Mouse (Mus musculus): ENCODE measurements around the gene Slc22a8.

Slc22a8 gene

GRCm38 (mm10) chr19:8590954-8591353, at the start of gene Slc22a8:
TSS of gene Slc22a8 (plus strand) at chr19:8591254.
- DNase-seq, result no peak

DNA sequence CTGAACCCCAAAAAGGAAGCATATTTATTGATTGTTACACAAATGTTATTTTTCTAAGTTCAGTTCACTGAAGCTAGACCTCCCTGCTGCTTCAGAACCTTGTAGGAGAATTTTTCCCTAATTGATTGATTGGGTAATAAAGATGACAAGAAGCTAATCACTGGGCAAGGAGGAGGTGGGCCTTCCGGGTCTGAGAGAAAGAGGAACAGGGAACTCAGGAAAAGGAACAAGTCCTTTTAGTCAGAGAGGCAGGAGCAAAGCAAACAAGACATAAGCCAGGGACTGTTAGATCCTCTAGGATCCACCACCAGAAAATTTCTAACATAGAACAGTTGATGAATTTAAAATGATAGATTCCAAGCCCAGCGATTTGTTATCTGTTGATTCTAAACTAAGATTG, 32.2 kb upstream of the Slc22a8 start:
- no peak for DNase-seq

GRCm38 (mm10) chr19:8564021-8564420, 27.0 kb upstream of the Slc22a8 start:
- no peak for DNase-seq

GRCm38 (mm10) chr19:8564469-8564868, 26.6 kb upstream of the Slc22a8 start:
- DNase-seq, result peak; percentile 39

DNA sequence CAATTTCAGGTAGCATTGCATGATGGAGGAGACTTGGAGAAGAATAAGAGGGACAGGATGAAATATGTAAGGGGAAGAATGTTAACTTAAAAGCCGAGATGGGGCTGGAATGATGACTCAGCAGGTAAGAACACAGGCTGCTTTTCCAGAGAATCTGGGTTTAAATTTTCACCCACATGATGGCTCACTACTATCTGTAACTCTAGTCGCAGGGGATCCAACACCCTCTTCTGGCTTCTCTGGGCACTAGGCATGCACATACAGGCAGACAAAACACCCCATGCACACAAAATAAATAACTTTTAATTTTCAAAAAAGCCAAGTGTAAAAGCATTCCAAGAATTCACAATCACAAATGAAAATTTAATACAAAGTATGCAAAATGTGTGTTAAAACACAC, 25.8 kb upstream of the Slc22a8 start:
- no peak for DNase-seq

GRCm38 (mm10) chr19:8565985-8566384, 25.1 kb upstream of the Slc22a8 start:
- peak; percentile 35 for DNase-seq

DNA sequence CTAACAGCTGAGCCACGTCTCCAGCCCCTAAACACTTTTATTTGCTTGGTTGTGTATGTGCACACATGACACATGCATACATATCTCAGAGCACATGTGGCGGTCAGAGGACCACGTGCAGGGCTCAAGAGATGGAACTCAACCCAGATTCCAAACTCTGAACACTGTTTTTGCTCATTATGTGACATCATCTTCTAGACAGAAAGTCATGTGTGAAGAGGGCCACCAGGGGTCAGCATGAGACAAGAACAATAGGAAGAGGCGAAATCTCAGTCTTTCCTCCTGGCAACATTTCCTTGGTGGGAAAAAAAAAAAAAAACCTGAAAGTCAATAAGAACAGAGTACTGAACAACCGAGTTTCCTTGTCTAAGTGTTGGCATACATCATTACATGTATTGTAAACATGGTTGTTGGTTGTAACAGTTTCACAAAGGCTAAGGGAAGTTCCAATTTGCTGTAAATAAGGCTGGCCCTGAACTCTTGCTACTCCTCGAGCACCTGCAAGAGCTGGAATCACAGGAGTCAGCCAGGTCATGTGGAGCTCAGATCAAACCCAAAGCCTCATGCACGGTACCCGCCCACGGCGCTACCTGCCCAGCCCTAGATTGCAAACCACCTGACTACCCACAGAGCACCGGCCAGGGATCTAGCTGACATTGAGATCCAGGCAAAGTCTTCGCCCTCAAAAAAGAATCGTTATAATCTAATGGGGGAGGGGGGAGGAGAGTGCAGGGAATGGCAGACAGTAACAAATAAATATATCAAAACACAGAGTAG, 23.8 kb upstream of the Slc22a8 start:
- DNase-seq, result peak; percentile 52

DNA sequence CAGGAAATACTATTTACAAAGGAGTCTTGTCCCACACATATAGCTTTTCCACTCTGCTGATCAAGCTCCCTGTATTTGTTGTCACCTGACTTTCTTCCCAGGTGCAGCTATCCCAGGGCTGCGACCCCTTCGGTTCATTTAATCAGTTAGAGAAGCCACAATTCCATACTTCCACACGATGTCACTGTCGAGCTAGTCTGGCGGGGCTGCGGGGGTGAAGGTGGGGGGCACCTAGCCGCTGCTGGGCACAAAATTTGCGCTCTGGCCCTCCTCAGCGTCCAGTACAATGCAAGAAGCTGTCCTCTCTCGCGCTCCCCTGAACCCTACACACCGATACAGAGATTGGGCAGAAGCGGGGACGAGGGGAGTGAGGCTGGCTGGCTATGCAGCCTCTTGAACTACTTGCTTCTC, 21.6 kb upstream of the Slc22a8 start:
- peak; percentile 41 for DNase-seq

GRCm38 (mm10) chr19:8570341-8571040, 20.6 kb upstream of the Slc22a8 start:
- DNase-seq, result no peak

DNA sequence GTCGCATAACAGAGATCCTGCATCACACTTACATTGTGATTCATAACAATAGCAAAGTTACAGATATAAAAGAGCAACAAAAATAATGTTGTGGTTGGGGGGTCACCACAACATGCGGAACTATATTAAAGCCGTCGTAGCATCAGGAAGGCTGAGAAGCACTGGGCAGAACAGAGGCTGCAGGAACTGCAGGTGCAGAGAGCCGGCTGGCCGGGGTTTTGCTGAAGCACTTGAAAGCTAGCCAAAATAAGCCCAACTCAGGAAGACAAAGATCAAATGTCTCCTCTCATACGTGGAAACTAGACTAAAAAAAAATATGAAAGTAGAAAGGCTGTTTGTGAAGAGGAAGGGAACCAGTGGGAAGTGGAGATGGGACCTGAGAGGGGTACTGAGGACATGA, 19.3 kb upstream of the Slc22a8 start:
- DNase-seq, result no peak

DNA sequence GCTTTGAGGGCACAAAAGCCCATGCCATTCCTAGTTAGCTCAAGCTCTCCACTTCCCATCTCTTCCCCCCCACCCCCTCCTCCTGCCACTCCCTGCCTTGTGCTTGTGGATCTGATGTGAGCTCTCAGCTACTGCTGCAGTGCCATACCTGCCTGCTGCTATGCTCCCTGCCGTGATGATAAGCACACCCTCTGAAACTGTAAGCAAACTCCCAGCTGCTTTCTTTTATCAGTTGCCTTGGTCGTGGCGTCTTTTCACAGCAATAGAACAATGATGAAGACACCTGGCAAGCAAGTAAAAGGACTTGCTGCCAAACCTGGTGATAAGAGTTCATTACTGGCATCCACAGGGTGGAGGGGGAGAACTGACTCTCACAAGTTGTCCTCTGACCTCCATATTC, 18.6 kb upstream of the Slc22a8 start:
- no peak for DNase-seq

- no peak for DNase-seq
Measured at GRCm38 (mm10) chr19:8577432-8577831, 13.6 kb upstream of the Slc22a8 start.

GRCm38 (mm10) chr19:8578293-8578969, 12.6 kb upstream of the Slc22a8 start:
- DNase-seq, result peak; percentile 90

DNA sequence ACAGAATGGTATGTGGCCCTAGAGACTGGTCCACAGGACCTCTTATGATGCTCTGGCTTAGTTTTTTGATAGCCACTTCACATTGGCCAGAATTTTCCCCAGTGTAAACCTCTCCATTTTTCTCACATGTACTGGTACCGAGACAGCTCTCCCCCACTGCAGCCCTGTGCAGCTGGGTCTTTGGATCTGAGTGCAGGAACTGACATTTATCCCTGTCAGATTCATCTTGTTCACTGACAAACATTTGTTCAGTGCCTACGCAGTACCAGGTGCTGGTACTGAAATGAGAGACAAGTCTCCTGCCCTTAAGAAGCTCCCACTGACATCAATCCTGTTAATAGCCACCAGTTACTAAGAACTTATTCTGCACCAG, 12.1 kb upstream of the Slc22a8 start:
- peak; percentile 42 for DNase-seq

GRCm38 (mm10) chr19:8585298-8585697, 5.8 kb upstream of the Slc22a8 start:
- no peak for DNase-seq

DNA sequence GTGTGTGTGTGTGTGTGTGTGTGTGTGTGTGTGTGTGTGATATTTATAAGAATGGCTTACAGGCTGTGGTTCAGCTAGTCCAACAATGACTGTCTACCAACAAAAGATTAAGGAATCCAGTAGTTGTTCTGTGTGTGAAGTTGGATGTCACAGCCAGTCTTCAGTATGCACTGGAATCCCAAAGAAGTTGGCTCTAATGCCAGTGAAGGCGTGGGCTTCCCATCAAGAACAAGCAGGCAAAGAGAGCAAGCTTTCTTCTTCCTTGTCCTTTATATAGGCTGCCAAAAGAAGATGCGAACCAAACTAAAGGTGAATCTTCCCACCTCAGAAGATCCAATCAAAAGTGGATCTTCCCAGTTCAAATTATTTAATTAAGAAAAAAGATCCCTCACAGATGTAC, 5.2 kb upstream of the Slc22a8 start:
- no peak for DNase-seq

DNA sequence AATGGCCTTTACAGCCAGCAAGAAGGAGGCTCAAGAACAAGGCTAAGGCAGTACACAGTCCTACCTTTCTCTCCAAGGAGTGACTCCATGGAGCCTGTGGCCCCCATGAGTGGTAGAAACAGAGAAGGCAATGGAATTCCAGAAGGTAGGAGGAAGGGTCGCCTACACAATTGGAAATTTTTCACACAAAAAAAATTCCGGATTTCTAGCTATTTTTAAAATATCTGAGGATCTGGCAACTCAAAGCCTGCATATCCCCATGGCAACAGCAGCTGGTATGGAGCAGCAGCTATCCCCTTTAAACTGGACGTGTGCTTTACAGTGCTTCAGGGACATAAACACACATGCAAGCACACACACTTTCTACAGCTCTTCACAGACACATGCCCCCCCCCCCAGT, 4.7 kb upstream of the Slc22a8 start:
- DNase-seq, result peak; percentile 63

DNA sequence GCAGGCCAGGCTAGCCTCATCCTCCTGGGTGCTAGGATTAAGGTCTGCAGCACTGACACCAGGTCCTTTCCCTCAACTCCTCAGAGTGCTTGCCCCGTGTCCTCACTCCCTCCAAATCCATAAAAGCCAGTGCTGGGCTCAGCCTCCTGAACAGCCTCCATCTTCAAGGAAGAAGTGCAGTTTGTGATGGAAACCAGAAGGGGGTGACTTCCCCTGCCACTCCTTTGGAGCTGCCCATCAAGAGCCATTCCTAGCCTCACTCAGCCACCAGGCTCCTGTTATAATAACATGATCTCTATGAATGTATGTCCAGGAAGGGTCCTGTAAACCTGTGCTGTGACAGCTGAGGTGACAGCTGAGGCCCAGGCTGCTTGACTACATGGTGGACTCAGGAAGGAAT, 3.7 kb upstream of the Slc22a8 start:
- DNase-seq, result no peak

DNA sequence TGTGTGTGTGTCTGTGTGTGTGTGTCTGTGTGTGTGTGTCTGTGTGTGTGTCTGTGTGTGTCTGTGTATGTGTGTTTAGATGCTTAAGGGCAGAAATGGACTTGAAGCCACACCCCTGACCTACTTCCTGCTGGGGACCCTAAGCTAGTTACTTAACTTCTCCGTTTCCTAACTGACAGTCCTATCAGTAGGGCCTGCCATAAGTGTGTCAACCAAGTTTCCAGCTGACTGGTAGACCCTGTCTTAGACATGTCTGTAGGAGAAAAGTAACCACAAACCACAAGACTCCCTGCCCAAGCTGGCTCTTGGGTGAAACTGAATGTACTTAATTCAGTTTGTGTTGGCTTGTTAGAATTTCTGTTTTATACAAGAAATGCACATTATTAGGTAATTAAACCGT, 1.1 kb downstream of the Slc22a8 start:
- DNase-seq, result no peak

GRCm38 (mm10) chr19:8592873-8593408, 1.9 kb downstream of the Slc22a8 start:
- no peak for DNase-seq

DNA sequence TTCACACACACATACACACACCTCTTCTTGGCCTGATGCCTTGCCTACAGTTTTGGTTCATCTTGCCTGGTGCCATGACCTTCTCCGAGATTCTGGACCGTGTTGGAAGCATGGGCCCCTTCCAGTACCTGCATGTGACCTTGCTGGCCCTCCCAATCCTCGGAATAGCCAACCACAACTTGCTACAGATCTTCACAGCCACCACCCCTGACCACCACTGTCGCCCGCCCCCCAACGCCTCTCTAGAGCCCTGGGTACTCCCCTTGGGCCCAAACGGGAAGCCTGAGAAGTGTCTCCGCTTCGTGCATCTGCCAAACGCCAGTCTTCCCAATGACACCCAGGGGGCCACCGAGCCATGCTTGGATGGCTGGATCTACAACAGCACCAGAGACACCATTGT, 2.8 kb downstream of the Slc22a8 start:
- DNase-seq, result no peak

DNA sequence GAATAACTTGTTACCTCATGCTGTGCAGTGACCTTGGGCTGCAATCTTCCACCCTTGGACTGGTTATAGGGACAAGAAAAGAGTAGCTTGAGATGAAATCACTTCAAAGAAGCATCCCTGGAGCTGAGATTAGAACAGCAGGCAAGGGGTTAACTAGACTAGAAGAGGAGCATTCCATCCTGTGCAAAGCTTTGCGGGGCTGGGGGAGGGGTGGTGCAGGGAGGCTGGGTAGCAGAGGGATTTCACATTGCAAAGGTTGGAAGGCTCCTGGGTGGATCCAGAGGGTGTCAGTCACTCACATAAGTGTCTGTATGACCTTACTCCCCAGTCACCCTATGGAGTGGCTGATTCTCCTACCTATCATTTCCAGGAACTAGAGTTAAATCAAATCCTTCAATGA, 3.5 kb downstream of the Slc22a8 start:
- DNase-seq, result no peak

DNA sequence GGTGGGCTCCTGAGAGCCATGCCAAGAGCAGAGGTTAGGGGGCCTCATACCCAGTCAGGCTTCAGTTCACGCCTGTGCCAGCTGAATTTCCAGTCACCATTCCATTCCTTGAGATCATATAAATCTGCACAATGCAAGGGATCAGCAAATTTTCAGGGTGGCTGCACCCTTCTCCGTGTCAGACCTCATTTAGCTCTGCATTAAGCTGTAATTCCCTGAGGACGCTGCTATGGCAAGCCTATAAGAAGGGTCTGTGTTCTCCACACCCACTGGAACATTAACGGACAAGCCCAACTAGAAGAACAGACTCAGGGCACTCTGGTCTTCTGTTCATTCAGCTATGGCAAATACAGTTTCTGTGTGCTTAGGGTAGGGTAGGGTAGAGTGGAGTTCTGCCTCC, 6.2 kb downstream of the Slc22a8 start:
- no peak for DNase-seq

- DNase-seq, result no peak
Measured at GRCm38 (mm10) chr19:8599229-8599628, 8.2 kb downstream of the Slc22a8 start.

Measured in right cerebral cortex, adult 18-20 months (tissue).